Mouse (Mus musculus): ENCODE measurements at regions not wholly inside any gene's neighbourhood (a gene's known extent, or its start where the extent isn't known, plus 50 kb on each side); places are given as distances from the start of the nearest gene placed in this dataset.

DNA sequence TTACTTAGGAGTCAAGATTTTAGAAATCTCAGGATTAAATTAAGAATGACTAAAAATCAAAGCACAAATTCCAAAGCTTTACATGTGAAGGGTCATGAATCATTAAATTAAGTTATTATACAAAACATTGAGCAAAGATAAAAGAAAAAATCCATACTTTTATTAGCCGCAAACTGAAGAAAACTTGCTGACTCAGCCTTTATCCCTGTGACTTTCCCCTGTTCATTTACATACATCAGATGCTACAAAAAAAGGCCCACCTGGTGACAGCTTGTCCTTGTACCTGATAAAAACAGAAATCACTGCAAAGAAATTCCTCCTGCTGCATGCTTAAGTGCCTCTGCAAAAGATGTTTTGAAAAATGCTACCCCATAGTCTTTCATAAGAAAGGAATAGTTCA is 2555.9 kb upstream of the Pcdh20 start:
- H3K4me3 ChIP-seq: no peak overlapping the region
- TF ChIP-seq CTCF (conservative IDR thresholded peaks at IDR 0.05): no peak
- no peak for DNase-seq (ENCODE audit: low spot score in 2 of 2)
- no peak overlapping the region for H3K27ac ChIP-seq

GRCm38 (mm10) chr14:91020099-91020498 is 2548.9 kb upstream of the Pcdh20 start:
- TF ChIP-seq CTCF (conservative IDR thresholded peaks at IDR 0.05): no peak

GRCm38 (mm10) chr14:91014712-91015111 is 2543.5 kb upstream of the Pcdh20 start:
- peak; percentile 79 for TF ChIP-seq CTCF (conservative IDR thresholded peaks at IDR 0.05)
- DNase-seq (ENCODE audit: low spot score in 2 of 2): no peak
- H3K4me3 ChIP-seq: no peak overlapping the region
- no peak overlapping the region for H3K27ac ChIP-seq

More at GRCm38 (mm10) chr14:91020099-91020498, 2548.9 kb upstream of the Pcdh20 start:
- Histone ChIP-seq H3K4me3 (no peak overlapping the region), H3K27ac (no peak overlapping the region)
- no peak for DNase-seq (ENCODE audit: low spot score in 2 of 2)

Data from layer of hippocampus, adult 2 months (tissue).